Mouse (Mus musculus) MEL (cell line): ENCODE data around the gene Ddx49. TPM values are rescaled to one million over a fixed set of nuclear protein-coding genes. Genes with fewer than 3 reads are reported as not detected.

ENCODE experiments used
- DNase-seq: peaks from one replicate; pipeline ENCODE4 v3.0.0; 2011; ENCODE audit warnings: low read depth, low spot score
- H3K27ac ChIP-seq: 2 replicates; pipeline ENCODE4 v1.5.1; 2012; ENCODE audit warnings: low read depth, mild to moderate bottlenecking, control low read depth, low read length, moderate library complexity; ENCODE audit not compliant: control insufficient read depth
- H3K27me3 ChIP-seq, 2 experiments: fragments of 150-350 bp in 1 of 2; sonication (generic) in 1 of 2; 2 replicates each; pipeline ENCODE4 v1.6.1; 2012; ENCODE audit warnings: low read length in 2 of 2, mild to moderate bottlenecking in 2 of 2, improper control_type of control experiment in 1 of 2, moderate library complexity in 1 of 2; ENCODE audit not compliant: insufficient read depth in 2 of 2, control insufficient read depth in 1 of 2
- H3K36me3 ChIP-seq, 2 experiments: 2 replicates each; pipeline ENCODE4 v1.6.1; 2012 to 2014; ENCODE audit warnings: low read length in 2 of 2, improper control_type of control experiment in 1 of 2, inconsistent platforms in 1 of 2, mild to moderate bottlenecking in 1 of 2; ENCODE audit not compliant: insufficient read depth in 2 of 2, control insufficient read depth in 1 of 2
- H3K4me1 ChIP-seq, 2 experiments: fragments of 150-350 bp in 1 of 2; sonication (generic) in 1 of 2; 2 replicates each; pipeline ENCODE4 v1.6.1; 2012; ENCODE audit warnings: low read length in 2 of 2, improper control_type of control experiment in 1 of 2, mild to moderate bottlenecking in 1 of 2; ENCODE audit not compliant: insufficient read depth in 2 of 2, control insufficient read depth in 1 of 2
- H3K4me3 ChIP-seq, 2 experiments: fragments of 150-350 bp in 1 of 2; sonication (generic) in 1 of 2; 2 replicates each; pipeline ENCODE4 v1.5.1; 2012; ENCODE audit warnings: low read depth in 2 of 2, low read length in 2 of 2, mild to moderate bottlenecking in 2 of 2, moderate library complexity in 2 of 2, control low read depth in 1 of 2, improper control_type of control experiment in 1 of 2; ENCODE audit not compliant: control insufficient read depth in 1 of 2, insufficient read depth in 1 of 2
- H3K79me2 ChIP-seq: 2 replicates; pipeline ENCODE4 v1.6.1; 2012; ENCODE audit warnings: mild to moderate bottlenecking, low read length, moderate library complexity; ENCODE audit not compliant: control insufficient read depth, poor library complexity, insufficient read depth
- H3K9ac ChIP-seq: 2 replicates; pipeline ENCODE4 v1.6.1; 2012; ENCODE audit warnings: low read depth, mild to moderate bottlenecking, control low read depth, low read length, moderate library complexity; ENCODE audit not compliant: control insufficient read depth, poor library complexity, severe bottlenecking
- H3K9me3 ChIP-seq: fragments of 150-350 bp; sonication (generic); replicated peaks from 2 replicates; pipeline ENCODE4 v1.6.1; 2012; ENCODE audit warnings: mild to moderate bottlenecking, low read length, improper control_type of control experiment, moderate library complexity; ENCODE audit not compliant: insufficient read depth
- CHD1 ChIP-seq: IDR thresholded peaks from 2 replicates; pipeline ENCODE4 v1.6.1; 2012; ENCODE audit warnings: low read depth, mild to moderate bottlenecking, inconsistent platforms, low read length, improper control_type of control experiment
- CTCF ChIP-seq, 3 experiments: IDR thresholded peaks in 2 of 3; conservative IDR thresholded peaks in 1 of 3; 2 replicates each; pipeline ENCODE4 v1.5.1; 2011 to 2012; ENCODE audit warnings: low read length in 3 of 3, low read depth in 2 of 3, mild to moderate bottlenecking in 2 of 3, improper control_type of control experiment in 1 of 3, inconsistent platforms in 1 of 3, mixed read lengths in 1 of 3, moderate library complexity in 1 of 3; ENCODE audit not compliant: control insufficient read depth in 1 of 3, insufficient read depth in 1 of 3, poor library complexity in 1 of 3, severe bottlenecking in 1 of 3
- E2F4 ChIP-seq: IDR thresholded peaks from 2 replicates; pipeline ENCODE4 v1.6.1; 2011; ENCODE audit warnings: low read depth, low read length, improper control_type of control experiment, borderline replicate concordance
- EP300 ChIP-seq, 2 experiments: IDR thresholded peaks; 2 replicates each; pipeline ENCODE4 v1.6.1; 2011; ENCODE audit warnings: improper control_type of control experiment in 2 of 2, low read length in 2 of 2, low read depth in 1 of 2, mild to moderate bottlenecking in 1 of 2
- KAT2A ChIP-seq: conservative IDR thresholded peaks from 2 replicates; pipeline ENCODE4 v1.6.1; 2012; ENCODE audit warnings: low read depth, low read length, improper control_type of control experiment, inconsistent platforms
- MAX ChIP-seq: IDR thresholded peaks from 2 replicates; pipeline ENCODE4 v1.6.1; 2011; ENCODE audit warnings: low read length, improper control_type of control experiment
- MXI1 ChIP-seq: IDR thresholded peaks from 2 replicates; pipeline ENCODE4 v1.6.1; 2011; ENCODE audit warnings: mild to moderate bottlenecking, low read depth, low read length, improper control_type of control experiment
- POLR2AphosphoS2 ChIP-seq: IDR thresholded peaks from 2 replicates; pipeline ENCODE4 v1.6.1; 2011; ENCODE audit warnings: low read length, improper control_type of control experiment
- RAD21 ChIP-seq: IDR thresholded peaks from 2 replicates; pipeline ENCODE4 v1.6.1; 2011; ENCODE audit warnings: mild to moderate bottlenecking, low read depth, low read length, improper control_type of control experiment
- RCOR1 ChIP-seq: IDR thresholded peaks from 2 replicates; pipeline ENCODE4 v1.6.1; 2012; ENCODE audit warnings: low read depth, mild to moderate bottlenecking, inconsistent platforms, low read length, improper control_type of control experiment
- SMC3 ChIP-seq: IDR thresholded peaks from 2 replicates; pipeline ENCODE4 v1.6.1; 2011; ENCODE audit warnings: low read depth, low read length, improper control_type of control experiment
- TCF12 ChIP-seq: IDR thresholded peaks from 2 replicates; pipeline ENCODE4 v1.6.1; 2014; ENCODE audit warnings: low read depth, mild to moderate bottlenecking, inconsistent platforms, low read length, improper control_type of control experiment, moderate library complexity
- USF1 ChIP-seq: IDR thresholded peaks from 2 replicates; pipeline ENCODE4 v1.6.1; 2014; ENCODE audit warnings: low read depth, mild to moderate bottlenecking, inconsistent platforms, low read length, improper control_type of control experiment, moderate library complexity
- USF2 ChIP-seq, 2 experiments: IDR thresholded peaks; 2 replicates each; pipeline ENCODE4 v1.6.1; 2011 to 2012; ENCODE audit warnings: improper control_type of control experiment in 2 of 2, low read length in 2 of 2, borderline replicate concordance in 1 of 2, inconsistent platforms in 1 of 2, low read depth in 1 of 2, mild to moderate bottlenecking in 1 of 2; ENCODE audit not compliant: insufficient read depth in 1 of 2
- ZC3H11A ChIP-seq: IDR thresholded peaks from 2 replicates; pipeline ENCODE4 v1.6.1; 2012; ENCODE audit warnings: low read depth, mild to moderate bottlenecking, inconsistent platforms, low read length, improper control_type of control experiment
- polyA plus RNA-seq, 2 experiments: library from polyadenylated mRNA; stranded (reverse) in 1 of 2; unstranded in 1 of 2; fragments of >175 nt in 1 of 2; fragments of >200 nt in 1 of 2; gene quantifications; 2 replicates each; pipeline versions ENCODE4 v1.2.1 to v1.2.4; 2012; ENCODE audit warnings: low replicate concordance in 2 of 2, low read depth in 1 of 2; ENCODE audit not compliant: insufficient read length in 2 of 2, insufficient read depth in 1 of 2, missing spikeins in 1 of 2
- total RNA-seq: library from RNA; depleted of rRNA; stranded (reverse); fragments of 300-350 nt; gene quantifications from 2 replicates; pipeline ENCODE4 v1.2.3, GENCODE M21; 2012

Ddx49 gene
- total and polyA plus RNA-seq, 3 experiments: 102 to 116 TPM; not detected in 1

DNA sequence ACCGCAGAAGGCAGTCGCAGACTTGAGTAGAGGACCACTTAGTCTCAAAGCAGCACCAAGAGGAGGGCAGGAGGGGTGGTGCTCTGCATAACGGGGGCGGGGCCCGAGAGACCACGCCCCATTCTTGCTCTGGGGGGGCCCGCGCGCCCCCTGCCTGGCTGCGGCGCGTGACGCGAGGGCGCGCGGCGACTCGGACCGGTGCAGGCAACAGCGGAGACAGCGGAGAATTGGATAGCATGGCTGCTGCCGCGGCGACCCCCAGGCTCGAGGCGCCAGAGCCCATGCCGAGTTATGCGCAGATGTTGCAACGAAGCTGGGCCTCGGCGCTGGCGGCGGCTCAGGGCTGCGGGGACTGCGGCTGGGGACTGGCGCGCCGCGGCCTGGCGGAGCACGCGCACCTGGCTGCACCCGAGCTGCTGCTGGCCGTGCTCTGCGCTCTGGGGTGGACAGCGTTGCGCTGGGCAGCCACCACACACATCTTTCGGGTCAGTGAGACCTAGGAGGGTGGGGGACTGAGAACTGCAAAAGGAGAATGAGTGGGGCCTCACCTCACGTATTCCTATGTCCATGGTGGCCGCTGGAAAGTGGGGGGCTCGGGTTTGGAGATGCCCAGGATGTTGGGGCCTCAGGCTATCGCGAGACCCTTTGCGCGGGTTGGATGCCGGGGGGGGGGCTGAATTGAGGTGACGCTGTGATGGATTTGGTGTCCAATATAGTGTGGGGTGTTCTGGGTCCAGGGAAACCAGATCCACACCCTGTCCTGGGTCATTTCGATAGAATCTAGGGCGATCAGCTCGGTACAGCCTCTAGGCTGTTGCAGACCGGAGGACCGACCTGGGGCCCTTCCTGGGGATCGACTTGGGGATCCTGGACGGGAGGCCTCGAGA lies 13.6 kb upstream of the Ddx49 start, which contains the start of gene Cers1 (continued):
- TF ChIP-seq MAX: peak; percentile 31; the same call in 1 of the 2 replicates
- no peak for TF ChIP-seq RCOR1
- TF ChIP-seq E2F4: no peak
- no peak for TF ChIP-seq CHD1
- TF ChIP-seq TCF12: no peak
- TF ChIP-seq, all 39 proteins: peak for 14

DNA sequence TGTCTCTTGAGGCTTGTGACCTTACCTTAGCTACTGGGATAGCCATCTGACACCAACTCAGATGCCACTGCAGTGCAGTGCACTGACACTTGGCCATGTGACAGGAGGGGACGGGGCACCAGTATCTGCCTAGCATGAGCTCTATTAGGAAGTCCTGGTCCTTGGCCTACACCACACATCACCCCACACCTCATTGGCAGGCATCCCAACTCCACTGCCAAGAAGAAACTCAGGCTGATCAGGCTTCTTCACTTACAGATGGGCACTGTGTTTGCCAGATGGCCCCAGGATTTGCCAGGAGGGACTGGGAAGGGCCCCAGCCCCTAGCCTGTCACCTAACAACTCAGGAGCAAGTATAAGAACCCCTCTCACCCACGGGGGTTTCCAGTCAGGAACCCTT lies 11.1 kb upstream of the Ddx49 start:
- no peak overlapping the region for H3K4me3 ChIP-seq
- H3K9me3 ChIP-seq: no peaks in the 10 kb centered on the region
- DNase-seq: peak; percentile 35
- H3K4me1 ChIP-seq: peaks cover 2 to 6% of the 10 kb centered on the region in 2 experiments; a peak in 3 of 4 replicates
- peaks cover 0 to 3% of the 10 kb centered on the region in 2 experiments; a peak in 1 of 4 replicates for H3K36me3 ChIP-seq
- H3K27ac ChIP-seq: no peak overlapping the region
- TF ChIP-seq TCF12: no peak
- TF ChIP-seq MXI1: peak; percentile 48; the same call in 1 of the 2 replicates
- no peak for TF ChIP-seq KAT2A
- TF ChIP-seq USF1: no peak
- H3K9ac ChIP-seq: no peak overlapping the region
- H3K79me2 ChIP-seq: peaks cover 1% of the 10 kb centered on the region; the same call in 1 of the 2 replicates
- no peaks in the 10 kb centered on the region for H3K27me3 ChIP-seq

DNA sequence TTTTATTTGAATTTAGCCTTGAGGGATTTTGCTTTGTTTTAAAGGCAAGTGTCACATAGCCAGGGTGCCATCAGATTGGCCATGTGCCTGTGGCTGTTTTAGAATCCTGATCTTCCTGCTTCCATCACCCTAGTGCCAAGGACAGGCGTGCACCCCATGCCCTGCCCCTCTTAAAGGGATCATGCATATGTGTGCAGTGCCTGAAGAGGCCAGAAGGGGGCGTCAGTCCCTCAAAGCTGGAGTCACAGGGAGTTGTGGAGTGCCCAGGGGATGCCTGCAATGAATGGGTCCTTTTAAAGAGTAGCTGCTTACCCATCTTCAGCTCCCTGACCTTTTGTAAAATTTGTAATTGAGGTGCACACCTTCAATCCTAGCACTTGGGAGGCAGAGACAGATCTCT lies 7.0 kb upstream of the Ddx49 start:
- no peak overlapping the region for H3K4me3 ChIP-seq
- no peaks in the 10 kb centered on the region for H3K27me3 ChIP-seq
- no peak overlapping the region for H3K27ac ChIP-seq
- H3K9ac ChIP-seq: no peak overlapping the region
- DNase-seq: peak; percentile 72
- no peaks in the 10 kb centered on the region for H3K4me1 ChIP-seq
- no peak for TF ChIP-seq EP300 (IDR thresholded peaks at IDR 0.05; ENCODE audit: low read depth in 1 of 2, low read length in 2 of 2)
- peak; percentile 62 for TF ChIP-seq SMC3
- no peak for TF ChIP-seq POLR2AphosphoS2
- TF ChIP-seq USF2 (IDR thresholded peaks at IDR 0.05; ENCODE audit: borderline replicate concordance in 1 of 2, insufficient read depth in 1 of 2, low read depth in 1 of 2, low read length in 2 of 2): no peak
- TF ChIP-seq RAD21: peak; percentile 61
- peak; percentile 36; the same call in 1 of the 2 replicates for TF ChIP-seq ZC3H11A
- peak; percentile 73 to 84 (median 79) for TF ChIP-seq CTCF (IDR thresholded peaks at IDR 0.05 in 2 of 3, conservative IDR thresholded peaks at IDR 0.05 in 1 of 3; ENCODE audit: control insufficient read depth in 1 of 3, insufficient read depth in 1 of 3, low read depth in 2 of 3, low read length in 3 of 3, poor library complexity in 1 of 3, severe bottlenecking in 1 of 3)
- TF ChIP-seq RCOR1: no peak
- H3K36me3 ChIP-seq: peaks cover 0 to 5% of the 10 kb centered on the region in 2 experiments; a peak in 2 of 4 replicates
- no peaks in the 10 kb centered on the region for H3K9me3 ChIP-seq
- H3K79me2 ChIP-seq: no peaks in the 10 kb centered on the region; the same call in 1 of the 2 replicates
